Mouse (Mus musculus) v-Abl transformed pro-B cells (cell line): ENCODE results near the gene Dld.

Experiments used
- in situ Hi-C, 2 experiments: fragments of 400-800 bp; cut with MboI; formaldehyde crosslinking; loops; one replicate each; pipeline ENCODE4 v1.15.1; 2025; ENCODE audit not compliant: unreplicated experiment in 2 of 2

The Dld gene

DNA sequence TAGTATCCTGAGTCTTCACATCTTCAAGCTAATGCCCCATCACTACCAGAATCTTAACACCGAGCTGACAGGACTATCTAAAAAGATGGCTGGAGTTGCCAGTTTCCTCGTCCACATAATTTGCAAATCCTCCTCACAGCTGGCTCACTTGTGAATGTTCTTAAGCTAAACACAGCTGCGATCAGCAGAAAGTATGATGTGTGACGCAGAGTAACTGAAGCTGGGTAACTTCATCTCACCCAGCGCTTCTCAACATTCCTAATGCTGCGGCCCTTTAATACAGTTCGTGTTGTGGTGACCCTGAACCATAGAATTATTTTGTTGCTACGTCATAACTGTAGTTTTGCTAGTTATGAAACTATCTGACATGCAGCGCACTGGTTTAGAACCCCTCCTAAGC is 24.1 kb downstream of the Dld start:
- in situ Hi-C loops, result loop anchor here (25.0 kb wide), 3 partner anchors 740 to 1510 kb away; partner anchors contain the start of gene Tmem18 (in 1 of the 2)

DNA sequence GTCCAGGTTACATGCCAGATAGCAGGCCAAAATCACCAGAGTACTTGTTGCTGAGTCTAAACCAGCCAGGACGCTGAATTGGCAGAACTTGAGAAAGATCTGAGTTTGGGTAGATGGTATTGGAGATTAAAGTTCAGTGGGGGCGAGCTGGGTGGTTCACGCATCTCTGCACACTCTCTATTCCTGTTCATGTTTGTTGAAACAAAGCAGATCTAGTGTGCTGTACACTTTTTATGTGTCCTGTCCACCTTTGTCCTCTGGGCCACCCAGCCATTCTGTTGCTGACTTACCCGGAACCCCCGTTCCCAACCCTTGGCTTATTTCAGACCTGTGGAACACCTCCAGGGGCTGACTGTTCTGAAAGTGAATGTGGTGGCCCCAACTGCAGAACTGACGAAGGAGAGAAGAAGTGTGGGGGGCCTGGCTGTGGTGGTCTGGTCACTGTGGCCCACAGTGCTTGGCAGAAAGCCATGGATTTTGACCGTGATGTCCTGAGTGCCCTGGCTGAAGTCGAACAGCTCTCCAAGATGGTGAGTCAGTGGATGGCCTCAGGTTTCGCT is 28.0 kb downstream of the Dld start:
- in situ Hi-C loops, result no loop called here

DNA sequence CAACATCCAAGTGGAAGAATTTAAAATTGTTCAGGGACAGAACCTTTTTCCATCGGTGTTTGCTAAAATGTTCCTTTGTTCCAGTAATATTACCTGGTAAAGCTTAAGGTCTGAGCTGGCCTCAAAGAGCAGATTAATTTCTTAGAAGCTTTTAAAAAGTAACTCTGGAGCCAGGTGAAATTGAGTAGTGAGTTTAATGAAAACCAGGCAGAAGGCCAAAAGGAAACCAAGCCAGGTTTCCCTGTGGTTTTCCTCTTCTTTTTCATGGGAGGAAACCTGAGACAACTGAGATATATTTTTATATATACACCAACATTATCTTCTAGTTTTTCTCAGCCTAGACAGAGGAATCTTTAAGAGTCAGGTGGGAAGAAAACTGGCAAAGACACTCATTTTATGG is 29.7 kb downstream of the Dld start:
- in situ Hi-C loops, result no loop called here

DNA sequence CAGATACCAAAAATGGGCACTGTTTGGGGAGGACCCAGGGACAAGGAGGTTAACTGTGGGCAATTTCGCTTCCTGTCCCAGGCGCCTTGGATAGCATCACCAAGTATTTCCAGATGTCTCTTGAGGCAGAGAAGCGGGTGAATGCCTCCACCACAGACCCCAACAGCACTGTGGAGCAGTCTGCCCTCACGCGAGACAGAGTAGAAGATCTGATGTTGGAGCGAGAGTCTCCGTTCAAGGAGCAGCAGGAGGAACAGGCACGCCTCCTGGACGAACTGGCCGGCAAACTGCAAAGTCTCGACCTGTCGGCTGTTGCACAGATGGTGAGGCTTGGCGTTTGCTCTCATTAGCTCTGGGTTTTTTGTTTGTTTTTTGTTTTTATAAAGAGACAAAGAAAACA is 30.4 kb downstream of the Dld start:
- in situ Hi-C loops, result no loop called here

DNA sequence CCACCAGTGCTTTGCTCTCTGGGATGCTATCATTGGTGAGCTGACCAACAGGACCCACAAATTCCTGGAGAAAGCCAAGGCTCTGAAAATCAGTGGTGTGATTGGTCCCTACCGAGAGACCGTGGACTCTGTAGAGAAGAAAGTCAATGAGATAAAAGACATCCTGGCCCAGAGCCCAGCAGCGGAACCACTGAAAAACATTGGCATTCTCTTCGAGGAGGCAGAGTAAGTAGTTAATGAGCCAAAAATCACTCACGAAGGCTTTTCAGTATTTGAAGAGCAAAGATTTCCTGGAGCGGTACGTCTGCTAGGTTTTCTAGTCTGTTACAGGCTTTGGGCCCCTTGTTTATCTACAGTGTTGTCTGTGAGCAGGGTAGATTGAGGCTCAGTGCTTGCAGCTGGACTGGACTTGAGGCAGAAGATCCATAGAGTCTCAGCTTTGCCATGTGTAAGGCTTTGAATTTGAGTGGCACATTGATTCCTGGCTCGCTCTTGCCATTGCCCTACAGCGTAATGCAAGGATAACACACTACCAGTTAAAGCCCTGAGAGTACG is 32.8 kb downstream of the Dld start:
- in situ Hi-C loops, result no loop called here

DNA sequence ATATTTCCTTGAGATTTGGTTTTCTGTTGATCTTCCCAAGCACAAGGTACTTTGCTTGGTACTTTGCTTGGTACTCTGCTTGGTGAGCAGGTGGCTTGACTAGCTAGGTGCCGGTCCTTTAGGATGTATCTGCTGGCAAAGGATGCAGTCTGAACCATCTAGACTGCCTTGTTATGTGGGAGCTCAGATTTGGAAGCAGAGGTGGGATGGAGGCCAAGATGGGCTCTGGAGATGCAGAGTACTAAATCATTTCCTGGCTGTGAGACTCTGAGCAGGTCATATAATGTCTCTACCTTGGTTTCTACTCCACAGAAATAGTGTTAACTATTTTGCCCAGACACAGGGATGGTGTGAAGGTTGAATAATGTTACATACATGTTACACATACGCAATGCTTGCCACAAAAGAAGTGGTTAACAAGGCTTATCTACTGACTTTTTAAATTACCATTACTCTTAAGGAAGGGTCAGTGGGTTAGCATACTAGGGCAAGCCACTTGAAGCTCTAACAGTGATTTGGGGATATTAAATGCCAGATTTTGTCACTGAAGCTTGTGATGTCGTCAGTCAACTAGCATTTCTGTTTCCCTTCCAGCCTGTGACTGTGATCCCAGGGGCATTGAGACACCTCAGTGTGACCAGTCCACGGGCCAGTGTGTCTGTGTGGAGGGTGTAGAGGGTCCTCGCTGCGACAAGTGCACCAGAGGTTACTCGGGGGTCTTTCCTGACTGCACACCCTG is 33.4 kb downstream of the Dld start:
- in situ Hi-C loops, result no loop called here

DNA sequence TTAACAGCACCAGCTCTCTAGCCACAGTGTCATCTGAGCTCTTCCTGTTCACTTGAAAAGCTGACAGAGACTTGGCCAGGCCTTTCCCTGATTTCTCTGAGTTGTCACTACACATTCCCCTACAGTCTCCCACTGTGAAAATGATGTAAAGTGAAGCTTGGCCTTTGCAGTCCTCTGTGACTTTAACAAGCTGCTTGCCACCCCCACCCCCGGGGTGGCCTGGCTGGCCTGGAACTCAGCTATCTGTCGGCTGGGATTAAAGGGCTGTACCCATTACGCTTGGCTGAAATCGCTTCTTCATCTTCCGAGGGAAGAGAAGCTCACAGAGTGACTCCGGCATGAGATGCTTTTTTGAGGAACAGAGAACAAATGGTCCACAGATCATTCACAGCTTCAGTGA is 35.3 kb downstream of the Dld start:
- in situ Hi-C loops, result no loop called here

DNA sequence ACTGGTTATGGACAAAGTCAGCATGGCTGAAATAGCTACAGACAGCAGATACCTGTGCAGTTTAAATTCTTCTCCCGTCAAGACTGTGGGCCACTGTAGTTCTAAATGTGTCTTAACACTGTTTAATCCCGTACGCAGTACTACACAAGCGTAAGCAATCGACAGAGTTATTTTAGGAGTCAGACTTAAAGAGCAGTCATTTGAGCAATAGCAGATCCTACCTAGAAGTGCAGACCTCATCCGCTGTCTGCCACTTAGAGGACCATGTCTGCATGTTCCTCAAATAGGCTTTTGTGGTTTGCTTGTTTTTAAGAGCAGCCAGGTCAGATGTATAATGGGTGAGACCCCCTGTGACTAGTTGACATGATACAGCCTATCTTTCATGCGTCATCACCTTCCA is 36.9 kb downstream of the Dld start:
- in situ Hi-C loops, result no loop called here

DNA sequence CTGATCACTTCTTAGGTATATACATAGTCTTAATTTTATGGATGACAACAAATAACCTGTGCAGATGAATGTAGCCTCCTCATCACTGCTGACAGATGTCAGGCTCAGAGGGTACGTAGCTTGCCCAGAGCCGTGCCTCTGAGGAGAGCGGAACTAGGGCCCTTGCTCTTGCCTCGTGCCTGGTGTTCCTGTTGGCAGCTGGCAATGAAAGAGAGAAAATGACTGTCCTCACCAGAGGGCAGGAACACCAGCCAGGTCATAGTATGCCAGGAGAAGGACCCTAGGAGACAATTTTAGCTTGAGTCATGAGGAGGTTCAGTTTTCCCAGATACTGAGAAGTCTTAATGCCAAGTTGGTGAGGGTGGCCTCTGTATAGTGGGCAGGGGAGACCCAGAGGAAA is 38.1 kb downstream of the Dld start:
- in situ Hi-C loops, result no loop called here

DNA sequence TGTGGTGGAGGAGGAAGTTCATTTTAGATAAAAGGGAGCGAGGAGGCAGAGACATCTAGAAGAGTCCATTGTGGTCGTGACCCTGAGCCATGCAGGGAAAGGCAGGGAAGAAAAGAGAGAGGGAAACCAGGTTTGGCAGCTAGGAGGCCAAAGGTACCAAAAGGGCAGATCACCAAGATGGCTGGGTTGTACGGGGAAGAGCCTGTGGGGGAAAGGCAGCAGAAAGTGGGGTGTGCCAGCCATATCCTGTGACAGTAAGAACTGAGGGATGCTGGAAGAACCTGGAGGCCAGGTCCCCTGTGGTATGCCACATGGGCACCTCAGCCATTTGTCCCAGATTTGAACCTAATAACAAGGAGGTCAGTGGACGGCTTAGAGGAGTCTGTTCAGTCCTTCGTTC is 39.0 kb downstream of the Dld start:
- in situ Hi-C loops, result no loop called here

DNA sequence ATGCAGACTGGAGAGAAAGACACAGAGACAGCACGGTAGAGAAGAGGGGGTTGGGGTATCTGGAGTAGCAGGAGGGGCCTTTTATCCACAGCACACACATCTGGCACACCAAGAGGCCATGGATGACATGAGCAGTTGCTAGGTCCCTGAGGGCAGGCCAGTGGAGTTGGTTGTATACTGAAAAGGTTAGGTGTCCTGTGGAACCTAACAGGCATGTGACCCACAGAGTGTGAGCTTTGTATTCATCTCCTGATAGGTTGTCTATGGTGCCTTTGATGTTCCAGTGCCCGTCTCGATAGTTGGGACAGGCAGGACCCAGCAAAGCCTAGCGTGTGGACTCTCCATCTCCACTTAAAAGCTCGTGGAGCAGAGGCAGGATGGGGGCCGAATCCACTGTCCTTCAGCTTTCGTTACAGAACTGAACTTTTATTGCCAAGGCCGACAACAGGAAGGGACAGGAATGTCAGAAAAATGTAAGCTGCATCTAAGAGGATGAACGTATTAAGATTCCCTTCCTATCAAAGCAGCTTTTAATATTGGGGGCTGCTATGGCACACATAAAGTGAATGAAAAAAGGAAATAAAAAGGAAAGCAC is 39.5 kb downstream of the Dld start:
- in situ Hi-C loops, result no loop called here

DNA sequence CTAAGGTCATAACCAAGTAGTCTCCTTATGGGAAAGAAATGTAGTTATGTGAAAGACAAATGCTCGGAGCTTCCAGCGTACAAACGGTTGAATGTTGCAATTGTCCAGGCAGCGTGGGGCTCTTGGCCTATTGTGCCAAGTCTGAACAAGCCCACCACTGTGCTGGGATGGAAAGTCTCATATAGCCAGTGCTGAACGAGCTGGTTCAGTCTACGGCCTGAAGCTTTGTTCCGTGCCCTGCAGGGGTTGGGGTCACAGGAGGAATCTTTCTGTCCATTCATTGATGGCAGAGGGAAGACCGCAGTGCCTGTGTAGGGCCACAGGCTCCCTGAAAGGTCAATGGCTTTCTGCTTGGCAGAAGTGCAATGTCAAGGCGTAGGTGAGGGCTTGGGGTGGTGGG is 40.6 kb downstream of the Dld start:
- in situ Hi-C loops, result no loop called here

DNA sequence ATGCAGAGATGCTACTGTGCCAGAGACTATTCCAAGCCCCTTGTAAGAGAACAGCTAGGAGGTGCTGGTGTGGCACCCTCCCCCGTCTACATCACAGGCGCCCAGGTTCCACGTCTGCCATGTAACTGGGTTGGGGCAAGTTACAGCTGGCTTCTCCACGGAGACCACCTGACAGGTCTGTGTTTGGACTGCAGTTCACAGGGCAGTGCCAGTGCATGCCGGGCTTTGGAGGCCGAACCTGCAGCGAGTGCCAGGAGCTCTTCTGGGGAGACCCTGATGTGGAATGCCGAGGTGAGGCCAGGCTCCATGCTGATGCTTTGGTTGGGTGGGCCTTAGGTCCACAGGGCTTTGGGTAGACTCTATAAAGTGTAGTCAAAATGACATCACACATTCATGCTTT is 43.5 kb downstream of the Dld start:
- in situ Hi-C loops, result no loop called here

DNA sequence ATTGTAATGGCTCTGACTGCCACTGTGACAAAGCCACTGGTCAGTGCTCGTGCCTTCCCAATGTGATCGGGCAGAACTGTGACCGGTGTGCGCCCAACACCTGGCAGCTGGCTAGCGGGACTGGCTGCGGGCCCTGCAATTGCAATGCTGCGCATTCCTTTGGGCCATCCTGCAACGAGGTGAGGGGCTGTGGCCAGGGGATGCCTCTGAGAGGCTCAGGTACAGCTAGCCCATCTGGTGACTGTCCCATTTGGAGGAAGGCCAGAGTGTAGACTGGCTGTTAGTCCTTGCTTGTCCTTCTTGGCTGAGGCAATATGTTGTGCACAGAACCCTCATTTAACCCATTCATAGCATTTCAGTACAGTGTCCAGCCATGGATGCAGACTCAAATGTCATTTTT is 44.2 kb downstream of the Dld start:
- in situ Hi-C loops, result no loop called here

DNA sequence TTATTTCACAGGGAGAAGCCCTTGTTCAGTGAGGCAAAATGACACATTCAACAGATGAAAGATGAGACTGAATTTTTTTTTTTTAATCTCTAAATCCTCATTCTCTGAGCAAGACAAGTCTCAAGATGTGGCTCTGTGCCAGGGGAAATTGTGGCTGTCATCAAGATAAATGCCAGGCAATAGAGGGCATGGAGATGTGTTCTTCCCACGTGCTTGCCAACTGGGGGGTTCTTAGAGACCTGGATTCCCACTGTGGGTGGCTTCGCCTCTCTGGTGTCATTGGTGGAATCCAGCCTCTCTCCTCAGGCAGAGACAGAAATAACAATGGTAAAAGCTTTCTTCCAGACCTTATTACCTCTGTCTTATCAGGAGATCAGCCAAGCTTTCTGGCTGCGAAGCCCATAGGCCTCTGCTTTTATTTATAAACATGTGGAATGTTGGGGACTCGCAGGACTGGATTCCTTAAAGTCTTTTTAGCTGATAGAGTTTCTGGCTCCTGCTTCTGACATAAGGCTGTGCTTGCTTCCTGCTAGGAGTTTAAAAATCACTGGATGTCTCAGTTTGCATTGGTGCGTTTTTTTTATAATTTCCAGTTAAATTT is 45.1 kb downstream of the Dld start:
- in situ Hi-C loops, result no loop called here

DNA sequence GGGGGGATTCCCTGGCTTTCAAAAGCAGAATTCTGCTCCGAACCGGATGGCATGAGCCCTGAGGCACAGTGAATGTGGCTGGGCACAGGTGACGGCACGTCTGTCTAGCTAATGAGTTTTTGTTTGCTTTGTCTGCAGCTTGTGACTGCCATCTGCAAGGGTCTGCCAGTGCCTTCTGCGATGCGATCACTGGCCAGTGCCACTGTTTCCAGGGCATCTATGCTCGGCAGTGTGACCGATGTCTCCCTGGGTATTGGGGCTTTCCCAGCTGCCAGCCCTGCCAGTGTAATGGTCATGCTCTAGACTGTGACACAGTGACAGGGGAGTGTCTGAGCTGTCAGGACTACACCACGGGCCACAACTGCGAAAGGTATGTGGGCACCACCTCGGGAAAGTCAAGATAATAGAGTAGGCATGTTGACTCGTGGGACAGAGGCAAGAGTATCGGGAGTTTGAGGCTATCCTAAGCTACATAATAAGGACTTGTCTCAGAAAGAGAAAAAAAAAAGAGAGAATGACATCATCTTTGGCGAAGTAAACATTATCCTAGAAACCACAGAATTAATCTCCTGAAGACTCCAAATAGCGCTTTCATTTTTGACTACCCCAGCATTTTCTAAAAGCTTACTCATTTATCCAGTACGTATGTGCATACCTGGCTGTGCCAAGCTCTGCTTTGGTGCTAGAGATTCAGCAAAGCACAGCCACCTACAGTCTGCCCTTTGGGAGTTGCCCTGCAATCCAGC is 48.3 kb downstream of the Dld start:
- in situ Hi-C loops, result no loop called here

DNA sequence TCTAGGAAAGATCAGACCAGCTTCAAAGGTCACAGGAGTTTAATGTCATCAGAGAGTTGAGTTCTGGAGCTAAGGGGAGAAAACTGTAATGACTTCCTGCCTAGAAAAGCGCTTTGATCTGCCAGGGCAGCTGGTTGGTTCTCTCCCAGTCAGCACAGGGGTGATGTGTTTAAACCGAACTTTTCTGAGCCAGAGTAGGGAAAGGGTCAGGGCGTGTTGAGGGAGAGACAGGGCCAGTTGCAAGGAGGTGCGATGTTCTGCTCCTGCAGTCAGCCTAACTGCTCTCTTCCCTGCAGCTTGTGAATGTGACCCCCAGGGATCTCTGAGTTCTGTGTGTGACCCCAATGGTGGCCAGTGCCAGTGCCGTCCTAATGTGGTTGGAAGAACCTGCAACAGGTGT is 49.0 kb downstream of the Dld start:
- in situ Hi-C loops, result no loop called here

DNA sequence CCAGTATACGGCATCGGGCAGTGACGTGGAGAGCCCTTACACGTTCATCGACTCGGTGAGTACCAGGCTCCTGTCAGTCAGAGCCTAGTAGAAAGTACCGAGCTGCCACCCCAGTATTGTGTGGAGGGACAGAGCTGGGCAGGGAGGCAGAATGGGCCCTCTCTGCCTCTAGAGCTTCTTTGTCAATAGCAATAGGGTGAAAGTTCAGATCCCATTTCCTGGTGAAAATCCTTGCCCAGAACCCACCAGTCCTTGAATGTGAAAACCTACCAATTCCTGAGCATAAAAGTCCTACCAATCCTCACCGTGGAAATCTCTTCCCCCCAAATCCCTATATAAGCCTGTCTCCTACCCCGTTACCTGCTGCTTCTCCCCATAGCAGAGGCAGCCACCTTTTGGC is 51.0 kb downstream of the Dld start:
- in situ Hi-C loops, result no loop called here

DNA sequence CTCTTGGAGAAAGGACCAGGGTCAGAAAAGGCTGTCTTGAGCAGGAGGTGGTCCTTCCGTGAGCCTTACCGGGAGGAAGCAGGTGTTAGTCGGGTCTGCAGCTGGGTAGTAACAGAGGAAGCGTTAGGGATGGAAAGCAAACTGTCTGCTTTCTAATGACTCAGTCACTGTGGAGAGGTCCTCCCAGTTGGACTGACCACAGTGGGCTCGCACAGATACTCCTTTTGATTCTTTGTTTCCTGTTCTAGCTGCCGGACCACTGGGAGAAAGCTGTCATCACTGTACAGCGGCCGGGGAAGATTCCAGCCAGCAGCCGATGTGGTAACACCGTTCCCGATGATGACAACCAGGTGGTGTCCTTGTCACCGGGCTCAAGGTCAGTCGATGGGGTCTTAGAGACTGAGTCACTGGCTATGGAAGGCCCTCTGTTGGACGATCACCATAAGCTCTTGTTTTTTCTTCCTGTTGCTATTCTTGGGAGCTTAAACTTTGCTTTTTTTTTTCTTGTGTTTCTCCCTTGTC is 51.5 kb downstream of the Dld start:
- in situ Hi-C loops, result no loop called here

DNA sequence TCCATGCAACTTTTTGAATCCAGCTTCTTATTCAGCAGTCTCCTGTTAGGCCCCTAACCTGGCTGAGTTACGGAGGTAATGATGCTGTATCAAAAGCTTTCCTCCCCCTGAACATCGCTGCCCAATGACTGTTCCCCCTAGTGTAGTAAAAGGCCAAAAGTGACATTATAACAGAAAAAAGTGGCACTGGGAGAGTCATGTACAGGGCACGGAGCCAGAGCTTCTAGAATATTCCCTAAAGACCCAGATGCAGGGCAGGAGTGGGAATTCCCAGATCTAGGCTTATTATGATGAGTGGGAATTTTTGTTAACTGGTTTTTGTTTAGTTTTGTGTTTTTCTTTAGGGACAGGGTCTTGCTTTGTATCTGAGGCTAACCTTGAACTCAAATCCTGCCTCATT is 52.1 kb downstream of the Dld start:
- in situ Hi-C loops, result no loop called here

DNA sequence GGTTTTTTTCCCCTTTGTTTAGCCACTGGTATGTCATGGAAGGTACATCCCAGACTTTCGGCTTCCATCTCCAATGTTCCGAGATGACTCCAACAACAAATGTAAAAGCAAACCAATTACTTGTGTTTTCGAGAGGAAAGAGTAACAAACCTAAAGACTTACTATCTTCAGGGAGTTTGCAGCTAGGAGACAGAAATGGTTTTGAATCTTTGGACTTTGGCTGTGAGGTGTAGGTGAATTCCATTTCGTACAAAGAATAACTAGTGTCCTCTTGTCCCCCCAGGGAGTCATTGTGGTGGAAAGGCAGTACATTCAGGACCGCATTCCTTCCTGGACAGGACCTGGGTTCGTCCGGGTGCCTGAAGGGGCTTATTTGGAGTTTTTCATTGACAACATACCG is 52.7 kb downstream of the Dld start:
- in situ Hi-C loops, result no loop called here
